Mouse (Mus musculus): ENCODE measurements around the gene Brms1. TPM values are rescaled to one million over a fixed set of nuclear protein-coding genes. Genes with fewer than 3 reads are reported as not detected.
A peak's percentile ranks its signal among the peaks of the same experiment; 100 is the strongest.

Brms1 gene
- polyA plus RNA-seq, 1 experiment from 2014 or later = 22.2 TPM

GRCm38 (mm10) chr19:5068570-5069234 lies 27.5 kb downstream of the Brms1 start:
- Histone ChIP-seq H3K4me2 (ENCODE audit: low read depth, low read length) (peak overlapping the region; percentile 74), H3K4me1 (ENCODE audit: control insufficient read depth, low read depth, low read length) (peaks cover 48% of the 10 kb centered on the region), H3K27ac (ENCODE audit: low read length) (no peak overlapping the region), H3K36me3 (ENCODE audit: control insufficient read depth, insufficient read depth) (no peaks in the 10 kb centered on the region), H3K27me3 (ENCODE audit: control insufficient read depth, insufficient read depth, low read depth, low read length) (peaks cover 42% of the 10 kb centered on the region), H3K9me3 (replicated peaks; ENCODE audit: control insufficient read depth, low read length) (no peaks in the 10 kb centered on the region), H3K9ac (ENCODE audit: low read depth, low read length) (peak overlapping the region; percentile 57), H3K4me3 (ENCODE audit: low read depth, low read length) (peak overlapping the region; percentile 52)
- ATAC-seq (ENCODE audit: low read depth) = no peak
- 41% methylated on average over 21 of the region's 21 CpGs for WGBS (ENCODE audit: insufficient replicate concordance)

GRCm38 (mm10) chr19:5069486-5069885 lies 28.3 kb downstream of the Brms1 start:
- H3K4me1 ChIP-seq (ENCODE audit: control insufficient read depth, low read depth, low read length) = peaks cover 48% of the 10 kb centered on the region
- ATAC-seq (ENCODE audit: low read depth) = no peak
- no peaks in the 10 kb centered on the region for H3K9me3 ChIP-seq (replicated peaks; ENCODE audit: control insufficient read depth, low read length)
- H3K36me3 ChIP-seq (ENCODE audit: control insufficient read depth, insufficient read depth) = no peaks in the 10 kb centered on the region
- H3K27ac ChIP-seq (ENCODE audit: low read length) = no peak overlapping the region
- H3K9ac ChIP-seq (ENCODE audit: low read depth, low read length) = no peak overlapping the region
- peaks cover 45% of the 10 kb centered on the region for H3K27me3 ChIP-seq (ENCODE audit: control insufficient read depth, insufficient read depth, low read depth, low read length)
- H3K4me2 ChIP-seq (ENCODE audit: low read depth, low read length) = no peak overlapping the region
- H3K4me3 ChIP-seq (ENCODE audit: low read depth, low read length) = no peak overlapping the region
- WGBS (ENCODE audit: insufficient replicate concordance) = 71% methylated on average over 5 of the region's 5 CpGs

- WGBS (ENCODE audit: insufficient replicate concordance) = 69% methylated on average over 7 of the region's 7 CpGs
- Histone ChIP-seq H3K9me3 (replicated peaks; ENCODE audit: control insufficient read depth, low read length) (no peaks in the 10 kb centered on the region), H3K36me3 (ENCODE audit: control insufficient read depth, insufficient read depth) (no peaks in the 10 kb centered on the region), H3K4me2 (ENCODE audit: low read depth, low read length) (no peak overlapping the region), H3K27ac (ENCODE audit: low read length) (no peak overlapping the region), H3K4me3 (ENCODE audit: low read depth, low read length) (no peak overlapping the region), H3K4me1 (ENCODE audit: control insufficient read depth, low read depth, low read length) (peaks cover 47% of the 10 kb centered on the region), H3K9ac (ENCODE audit: low read depth, low read length) (no peak overlapping the region), H3K27me3 (ENCODE audit: control insufficient read depth, insufficient read depth, low read depth, low read length) (peaks cover 45% of the 10 kb centered on the region)
- ATAC-seq (ENCODE audit: low read depth) = no peak
Observed at GRCm38 (mm10) chr19:5069978-5070377, 28.8 kb downstream of the Brms1 start.

GRCm38 (mm10) chr19:5071077-5071476 lies 29.9 kb downstream of the Brms1 start:
- peaks cover 43% of the 10 kb centered on the region for H3K4me1 ChIP-seq (ENCODE audit: control insufficient read depth, low read depth, low read length)
- H3K27ac ChIP-seq (ENCODE audit: low read length) = no peak overlapping the region
- H3K27me3 ChIP-seq (ENCODE audit: control insufficient read depth, insufficient read depth, low read depth, low read length) = peaks cover 45% of the 10 kb centered on the region
- ATAC-seq (ENCODE audit: low read depth) = no peak
- no peak overlapping the region for H3K9ac ChIP-seq (ENCODE audit: low read depth, low read length)
- no peak overlapping the region for H3K4me3 ChIP-seq (ENCODE audit: low read depth, low read length)
- WGBS (ENCODE audit: insufficient replicate concordance) = 24% methylated on average over 11 of the region's 11 CpGs
- peak overlapping the region; percentile 86 for H3K4me2 ChIP-seq (ENCODE audit: low read depth, low read length)
- no peaks in the 10 kb centered on the region for H3K9me3 ChIP-seq (replicated peaks; ENCODE audit: control insufficient read depth, low read length)
- no peaks in the 10 kb centered on the region for H3K36me3 ChIP-seq (ENCODE audit: control insufficient read depth, insufficient read depth)

- peaks cover 42% of the 10 kb centered on the region for H3K4me1 ChIP-seq (ENCODE audit: control insufficient read depth, low read depth, low read length)
- WGBS (ENCODE audit: insufficient replicate concordance) = 3% methylated on average over 40 of the region's 40 CpGs
- ATAC-seq (ENCODE audit: low read depth) = peak; percentile 73
Observed at GRCm38 (mm10) chr19:5071545-5072369, 30.6 kb downstream of the Brms1 start.

GRCm38 (mm10) chr19:5072389-5073019 lies 31.4 kb downstream of the Brms1 start:
- H3K4me2 ChIP-seq (ENCODE audit: low read depth, low read length) = peak overlapping the region; percentile 86
- H3K4me1 ChIP-seq (ENCODE audit: control insufficient read depth, low read depth, low read length) = peaks cover 35% of the 10 kb centered on the region
- 0 out of 2 replicates have a peak overlapping the region, but pooled peaks have one; percentile 27 for H3K27ac ChIP-seq (ENCODE audit: low read length)
- 3% methylated on average over 20 of the region's 20 CpGs for WGBS (ENCODE audit: insufficient replicate concordance)
- H3K9me3 ChIP-seq (replicated peaks; ENCODE audit: control insufficient read depth, low read length) = no peaks in the 10 kb centered on the region
- H3K9ac ChIP-seq (ENCODE audit: low read depth, low read length) = peak overlapping the region; percentile 1; the same call in 1 of the 2 replicates
- ATAC-seq (ENCODE audit: low read depth) = no peak; the same call in 1 of the 2 replicates
- peak overlapping the region; percentile 59 for H3K4me3 ChIP-seq (ENCODE audit: low read depth, low read length)
- H3K27me3 ChIP-seq (ENCODE audit: control insufficient read depth, insufficient read depth, low read depth, low read length) = peaks cover 39% of the 10 kb centered on the region
- no peaks in the 10 kb centered on the region for H3K36me3 ChIP-seq (ENCODE audit: control insufficient read depth, insufficient read depth)

More at GRCm38 (mm10) chr19:5071545-5072369, 30.6 kb downstream of the Brms1 start:
- Histone ChIP-seq H3K9me3 (replicated peaks; ENCODE audit: control insufficient read depth, low read length) (no peaks in the 10 kb centered on the region), H3K9ac (ENCODE audit: low read depth, low read length) (peak overlapping the region; percentile 44; the same call in 1 of the 2 replicates), H3K27ac (ENCODE audit: low read length) (0 out of 2 replicates have a peak overlapping the region, but pooled peaks have one; percentile 27), H3K4me2 (ENCODE audit: low read depth, low read length) (peak overlapping the region; percentile 86), H3K36me3 (ENCODE audit: control insufficient read depth, insufficient read depth) (no peaks in the 10 kb centered on the region), H3K4me3 (ENCODE audit: low read depth, low read length) (peak overlapping the region; percentile 59), H3K27me3 (ENCODE audit: control insufficient read depth, insufficient read depth, low read depth, low read length) (peaks cover 45% of the 10 kb centered on the region)

- Histone ChIP-seq H3K9ac (ENCODE audit: low read depth, low read length) (no peak overlapping the region), H3K27me3 (ENCODE audit: control insufficient read depth, insufficient read depth, low read depth, low read length) (peaks cover 35% of the 10 kb centered on the region), H3K4me1 (ENCODE audit: control insufficient read depth, low read depth, low read length) (peaks cover 30% of the 10 kb centered on the region), H3K4me2 (ENCODE audit: low read depth, low read length) (peak overlapping the region; percentile 86), H3K4me3 (ENCODE audit: low read depth, low read length) (peak overlapping the region; percentile 59), H3K27ac (ENCODE audit: low read length) (no peak overlapping the region), H3K36me3 (ENCODE audit: control insufficient read depth, insufficient read depth) (no peaks in the 10 kb centered on the region), H3K9me3 (replicated peaks; ENCODE audit: control insufficient read depth, low read length) (no peaks in the 10 kb centered on the region)
- WGBS (ENCODE audit: insufficient replicate concordance) = 1% methylated on average over 15 of the region's 15 CpGs
- ATAC-seq (ENCODE audit: low read depth) = no peak
Observed at GRCm38 (mm10) chr19:5073028-5073427, 31.9 kb downstream of the Brms1 start.

- 32% methylated on average over 5 of the region's 5 CpGs for WGBS (ENCODE audit: insufficient replicate concordance)
- no peak for ATAC-seq (ENCODE audit: low read depth)
- H3K9me3 ChIP-seq (replicated peaks; ENCODE audit: control insufficient read depth, low read length) = no peaks in the 10 kb centered on the region
- H3K27me3 ChIP-seq (ENCODE audit: control insufficient read depth, insufficient read depth, low read depth, low read length) = peaks cover 30% of the 10 kb centered on the region
- H3K36me3 ChIP-seq (ENCODE audit: control insufficient read depth, insufficient read depth) = no peaks in the 10 kb centered on the region
- no peak overlapping the region for H3K4me3 ChIP-seq (ENCODE audit: low read depth, low read length)
- no peak overlapping the region for H3K9ac ChIP-seq (ENCODE audit: low read depth, low read length)
- no peak overlapping the region for H3K4me2 ChIP-seq (ENCODE audit: low read depth, low read length)
- H3K27ac ChIP-seq (ENCODE audit: low read length) = no peak overlapping the region
- peaks cover 25% of the 10 kb centered on the region for H3K4me1 ChIP-seq (ENCODE audit: control insufficient read depth, low read depth, low read length)
Observed at GRCm38 (mm10) chr19:5073518-5073917, 32.4 kb downstream of the Brms1 start.

All from liver, embryonic 16.5 days (tissue).